Mouse (Mus musculus): ENCODE data around the gene Actr2. TPM values are rescaled to one million over a fixed set of nuclear protein-coding genes. Genes with fewer than 3 reads are reported as not detected.

Actr2 gene
- polyA plus RNA-seq, 1 experiment from 2014 or later = 67.3 TPM

- Histone ChIP-seq H3K4me3 (ENCODE audit: low read depth, low read length) (no peak overlapping the region), H3K9ac (ENCODE audit: low read depth, low read length) (no peak overlapping the region), H3K27me3 (replicated peaks; ENCODE audit: control insufficient read depth, insufficient read depth, low read length) (no peaks in the 10 kb centered on the region), H3K4me1 (ENCODE audit: control insufficient read depth, insufficient read depth, low read length) (no peaks in the 10 kb centered on the region), H3K9me3 (ENCODE audit: control insufficient read depth, low read length) (peaks cover 10% of the 10 kb centered on the region), H3K36me3 (ENCODE audit: control insufficient read depth, insufficient read depth, low read length) (peaks cover 40% of the 10 kb centered on the region), H3K4me2 (ENCODE audit: low read depth, low read length) (no peak overlapping the region), H3K27ac (replicated peaks; ENCODE audit: low read depth, low read length) (no peak overlapping the region)
- ATAC-seq (ENCODE audit: low read depth) (no peak), DNase-seq (ENCODE audit: low spot score) (no peak)
- 36% methylated on average over 11 of the region's 11 CpGs for WGBS
These were observed 86.8 kb downstream of the Actr2 start for GRCm38 (mm10) chr11:20025899-20026298.

GRCm38 (mm10) chr11:20022911-20023482 lies 89.7 kb downstream of the Actr2 start:
- Histone ChIP-seq H3K4me3 (ENCODE audit: low read depth, low read length) (no peak overlapping the region), H3K9ac (ENCODE audit: low read depth, low read length) (no peak overlapping the region), H3K4me1 (ENCODE audit: control insufficient read depth, insufficient read depth, low read length) (no peaks in the 10 kb centered on the region), H3K9me3 (ENCODE audit: control insufficient read depth, low read length) (peaks cover 39% of the 10 kb centered on the region), H3K4me2 (ENCODE audit: low read depth, low read length) (no peak overlapping the region), H3K27ac (replicated peaks; ENCODE audit: low read depth, low read length) (no peak overlapping the region), H3K27me3 (replicated peaks; ENCODE audit: control insufficient read depth, insufficient read depth, low read length) (no peaks in the 10 kb centered on the region), H3K36me3 (ENCODE audit: control insufficient read depth, insufficient read depth, low read length) (peaks cover 69% of the 10 kb centered on the region)
- ATAC-seq (ENCODE audit: low read depth) = no peak
- DNase-seq (ENCODE audit: low spot score) = no peak
- WGBS = 92% methylated on average over 14 of the region's 14 CpGs

- Histone ChIP-seq H3K9ac (ENCODE audit: low read depth, low read length) (no peak overlapping the region), H3K4me3 (ENCODE audit: low read depth, low read length) (no peak overlapping the region), H3K4me1 (ENCODE audit: control insufficient read depth, insufficient read depth, low read length) (no peaks in the 10 kb centered on the region), H3K4me2 (ENCODE audit: low read depth, low read length) (no peak overlapping the region), H3K27ac (replicated peaks; ENCODE audit: low read depth, low read length) (no peak overlapping the region), H3K27me3 (replicated peaks; ENCODE audit: control insufficient read depth, insufficient read depth, low read length) (no peaks in the 10 kb centered on the region), H3K36me3 (ENCODE audit: control insufficient read depth, insufficient read depth, low read length) (peaks cover 75% of the 10 kb centered on the region), H3K9me3 (ENCODE audit: control insufficient read depth, low read length) (peaks cover 43% of the 10 kb centered on the region)
- WGBS = 90% methylated on average over 2 of the region's 2 CpGs
- ATAC-seq (ENCODE audit: low read depth) (no peak), DNase-seq (ENCODE audit: low spot score) (no peak)
These were observed 90.3 kb downstream of the Actr2 start for GRCm38 (mm10) chr11:20022462-20022861.

- H3K4me3 ChIP-seq (ENCODE audit: low read depth, low read length) = no peak overlapping the region
- DNase-seq (ENCODE audit: low spot score) (no peak), ATAC-seq (ENCODE audit: low read depth) (no peak)
- H3K9me3 ChIP-seq (ENCODE audit: control insufficient read depth, low read length) = peaks cover 43% of the 10 kb centered on the region
- H3K4me2 ChIP-seq (ENCODE audit: low read depth, low read length) = no peak overlapping the region
- H3K9ac ChIP-seq (ENCODE audit: low read depth, low read length) = no peak overlapping the region
- H3K27me3 ChIP-seq (replicated peaks; ENCODE audit: control insufficient read depth, insufficient read depth, low read length) = no peaks in the 10 kb centered on the region
- H3K4me1 ChIP-seq (ENCODE audit: control insufficient read depth, insufficient read depth, low read length) = no peaks in the 10 kb centered on the region
- H3K36me3 ChIP-seq (ENCODE audit: control insufficient read depth, insufficient read depth, low read length) = peaks cover 88% of the 10 kb centered on the region
- 98% methylated on average over 35 of the region's 35 CpGs for WGBS
- H3K27ac ChIP-seq (replicated peaks; ENCODE audit: low read depth, low read length) = no peak overlapping the region
These were observed 92.0 kb downstream of the Actr2 start for GRCm38 (mm10) chr11:20020720-20021119.

- no peak overlapping the region for H3K9ac ChIP-seq (ENCODE audit: low read depth, low read length)
- no peak for ATAC-seq (ENCODE audit: low read depth)
- no peak for DNase-seq (ENCODE audit: low spot score)
- peaks cover 43% of the 10 kb centered on the region for H3K9me3 ChIP-seq (ENCODE audit: control insufficient read depth, low read length)
- H3K27me3 ChIP-seq (replicated peaks; ENCODE audit: control insufficient read depth, insufficient read depth, low read length) = no peaks in the 10 kb centered on the region
- no peak overlapping the region for H3K27ac ChIP-seq (replicated peaks; ENCODE audit: low read depth, low read length)
- no peaks in the 10 kb centered on the region for H3K4me1 ChIP-seq (ENCODE audit: control insufficient read depth, insufficient read depth, low read length)
- 94% methylated on average over 2 of the region's 2 CpGs for WGBS
- H3K4me2 ChIP-seq (ENCODE audit: low read depth, low read length) = no peak overlapping the region
- peaks cover 92% of the 10 kb centered on the region for H3K36me3 ChIP-seq (ENCODE audit: control insufficient read depth, insufficient read depth, low read length)
- no peak overlapping the region for H3K4me3 ChIP-seq (ENCODE audit: low read depth, low read length)
These were observed 93.8 kb downstream of the Actr2 start for GRCm38 (mm10) chr11:20018905-20019304.

- Histone ChIP-seq H3K4me1 (ENCODE audit: control insufficient read depth, insufficient read depth, low read length) (no peaks in the 10 kb centered on the region), H3K9ac (ENCODE audit: low read depth, low read length) (no peak overlapping the region), H3K36me3 (ENCODE audit: control insufficient read depth, insufficient read depth, low read length) (peaks cover 94% of the 10 kb centered on the region), H3K4me2 (ENCODE audit: low read depth, low read length) (no peak overlapping the region), H3K27me3 (replicated peaks; ENCODE audit: control insufficient read depth, insufficient read depth, low read length) (no peaks in the 10 kb centered on the region), H3K27ac (replicated peaks; ENCODE audit: low read depth, low read length) (no peak overlapping the region), H3K4me3 (ENCODE audit: low read depth, low read length) (no peak overlapping the region), H3K9me3 (ENCODE audit: control insufficient read depth, low read length) (peaks cover 43% of the 10 kb centered on the region)
- WGBS = 93% methylated on average over 13 of the region's 13 CpGs
- DNase-seq (ENCODE audit: low spot score) (no peak), ATAC-seq (ENCODE audit: low read depth) (no peak)
These were observed 94.8 kb downstream of the Actr2 start for GRCm38 (mm10) chr11:20017937-20018336.

GRCm38 (mm10) chr11:20013366-20013765 lies 99.3 kb downstream of the Actr2 start:
- Histone ChIP-seq H3K27me3 (replicated peaks; ENCODE audit: control insufficient read depth, insufficient read depth, low read length) (no peaks in the 10 kb centered on the region), H3K27ac (replicated peaks; ENCODE audit: low read depth, low read length) (no peak overlapping the region), H3K9ac (ENCODE audit: low read depth, low read length) (no peak overlapping the region), H3K36me3 (ENCODE audit: control insufficient read depth, insufficient read depth, low read length) (peaks cover 78% of the 10 kb centered on the region), H3K4me3 (ENCODE audit: low read depth, low read length) (no peak overlapping the region), H3K4me1 (ENCODE audit: control insufficient read depth, insufficient read depth, low read length) (no peaks in the 10 kb centered on the region), H3K4me2 (ENCODE audit: low read depth, low read length) (no peak overlapping the region), H3K9me3 (ENCODE audit: control insufficient read depth, low read length) (peaks cover 8% of the 10 kb centered on the region)
- WGBS = 95% methylated on average over 3 of the region's 3 CpGs
- ATAC-seq (ENCODE audit: low read depth) = no peak
- DNase-seq (ENCODE audit: low spot score) = no peak

Other genes starting within 250 kb of the Actr2 start
- 7.7 and 8.7 TPM in 2 replicates for gene Spred2, start 188.5 kb downstream of the Actr2 start, polyA plus RNA-seq (2014; fragmentation: Nextera tagmentation; extraction: Ambion mirVana)
- gene Rab1a, start 88.5 kb upstream of the Actr2 start, polyA plus RNA-seq (2014; fragmentation: Nextera tagmentation; extraction: Ambion mirVana) = 237 and 249 TPM in 2 replicates
- 27.9 and 32.5 TPM in 2 replicates for gene Cep68, start 136.5 kb upstream of the Actr2 start, polyA plus RNA-seq (2014; fragmentation: Nextera tagmentation; extraction: Ambion mirVana)
- gene Slc1a4, start 219.8 kb upstream of the Actr2 start, polyA plus RNA-seq (2014; fragmentation: Nextera tagmentation; extraction: Ambion mirVana) = 24.8 and 26.6 TPM in 2 replicates